Mouse (Mus musculus) lung, embryonic 14.5 days (tissue): ENCODE measurements at regions not wholly inside any gene's neighbourhood (a gene's known extent, or its start where the extent isn't known, plus 50 kb on each side); places are given as distances from the start of the nearest gene placed in this dataset.

Experiments
- ATAC-seq: fragments of 200-750 bp; cut with Nextera tagmentation; 2 replicates; pipeline ENCODE4 v1.8.0; 2017; ENCODE audit warnings: mild to moderate bottlenecking, moderate TSS enrichment, moderate library complexity; ENCODE audit not compliant: insufficient read depth
- DNase-seq: peaks from one replicate; pipeline ENCODE4 v3.0.0-alpha.2; 2015
- H3K27ac ChIP-seq: fragments of 300-500 bp; sonication (generic); 2 replicates; pipeline ENCODE4 v1.5.1; 2014; ENCODE audit warnings: low read depth, mild to moderate bottlenecking, moderate library complexity
- H3K27me3 ChIP-seq: fragments of 300-500 bp; sonication (generic); 2 replicates; pipeline ENCODE4 v1.6.1; 2014; ENCODE audit warnings: low read length, control low read depth; ENCODE audit not compliant: insufficient read depth
- H3K36me3 ChIP-seq: fragments of 300-500 bp; sonication (generic); 2 replicates; pipeline ENCODE4 v1.6.1; 2014; ENCODE audit warnings: control low read depth; ENCODE audit not compliant: insufficient read depth
- H3K4me1 ChIP-seq: fragments of 300-500 bp; sonication (generic); 2 replicates; pipeline ENCODE4 v1.6.1; 2014; ENCODE audit warnings: antibody characterized with exemption, control low read depth; ENCODE audit not compliant: insufficient read depth
- H3K4me2 ChIP-seq: fragments of 300-500 bp; sonication (generic); 2 replicates; pipeline ENCODE4 v1.6.1; 2014; ENCODE audit warnings: mild to moderate bottlenecking
- H3K4me3 ChIP-seq: fragments of 300-500 bp; sonication (generic); 2 replicates; pipeline ENCODE4 v1.5.1; 2014; ENCODE audit warnings: low read depth, low read length
- H3K9ac ChIP-seq: fragments of 300-500 bp; sonication (generic); 2 replicates; pipeline ENCODE4 v1.6.1; 2014
- H3K9me3 ChIP-seq: fragments of 300-500 bp; sonication (generic); 2 replicates; pipeline ENCODE4 v1.6.1; 2016; ENCODE audit warnings: low read depth, low read length, control low read depth
- CTCF ChIP-seq: IDR thresholded peaks from 2 replicates; pipeline ENCODE4 v1.5.1; 2016; ENCODE audit warnings: antibody characterized with exemption, low read depth
- WGBS: fragments of 180-500 bp; shearing (Covaris S2); extraction: QIAGEN DNeasy Blood & Tissue Kit; methylation state at CpG from one replicate; pipeline ENCODE4 v1.1.7; 2014; 5-methylcytosine and 5-hydroxymethylcytosine counted together

DNA sequence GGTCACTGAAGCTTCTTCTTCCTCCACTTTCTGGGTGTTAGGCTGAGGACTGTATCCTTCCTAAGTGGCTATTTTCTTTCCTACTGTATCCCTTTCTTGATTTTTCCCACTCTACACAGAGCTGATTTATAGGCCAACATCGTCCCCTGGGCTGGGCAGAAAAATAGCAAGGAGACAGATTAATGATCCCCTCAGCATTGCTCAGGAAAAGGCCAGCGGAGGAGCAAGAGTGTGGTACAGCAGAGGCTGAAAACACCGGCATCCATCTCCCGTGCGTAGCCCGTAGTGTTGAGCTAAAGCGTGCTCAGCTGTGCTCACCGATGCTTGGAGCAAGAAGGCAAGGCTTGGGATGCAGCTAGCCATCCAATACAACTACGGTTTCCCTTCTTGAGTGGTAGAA is 62.2 kb upstream of the Cadm1 start:
- no peak overlapping the region for H3K4me2 ChIP-seq
- H3K4me1 ChIP-seq = no peaks in the 10 kb centered on the region
- TF ChIP-seq CTCF = no peak
- no peak overlapping the region for H3K9ac ChIP-seq
- H3K36me3 ChIP-seq = no peaks in the 10 kb centered on the region
- H3K27me3 ChIP-seq = no peaks in the 10 kb centered on the region
- ATAC-seq = no peak
- 77% methylated on average over 9 of the region's 9 CpGs for WGBS
- no peaks in the 10 kb centered on the region for H3K9me3 ChIP-seq
- DNase-seq = no peak
- H3K4me3 ChIP-seq = no peak overlapping the region
- H3K27ac ChIP-seq = no peak overlapping the region

DNA sequence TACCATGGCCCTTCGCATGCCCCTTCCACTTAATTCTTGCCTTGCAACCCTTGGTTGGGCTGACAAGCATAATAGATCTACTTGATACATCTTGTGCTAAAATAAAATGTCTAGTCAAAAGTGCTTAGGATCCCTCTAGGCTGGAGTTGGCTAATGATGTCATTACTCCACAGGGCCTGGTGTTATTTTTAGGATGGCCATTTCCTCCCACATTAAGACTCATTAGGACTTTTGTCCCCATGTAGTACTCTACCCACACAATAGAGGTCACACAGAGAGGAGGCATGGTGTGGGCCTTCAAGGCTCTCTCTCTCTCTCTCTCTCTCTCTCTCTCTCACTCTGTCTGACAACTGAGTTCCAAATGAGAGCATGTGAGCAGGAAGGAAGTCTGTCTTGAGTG is 60.4 kb upstream of the Cadm1 start:
- Histone ChIP-seq H3K4me2 (no peak overlapping the region), H3K9me3 (no peaks in the 10 kb centered on the region), H3K4me3 (no peak overlapping the region), H3K36me3 (no peaks in the 10 kb centered on the region), H3K4me1 (no peaks in the 10 kb centered on the region), H3K9ac (no peak overlapping the region), H3K27ac (no peak overlapping the region), H3K27me3 (no peaks in the 10 kb centered on the region)
- no peak for TF ChIP-seq CTCF
- whole genome bisulfite sequencing = 73% methylated on average over 1 of the region's 1 CpGs
- ATAC-seq = no peak
- peak; percentile 10 for DNase-seq

DNA sequence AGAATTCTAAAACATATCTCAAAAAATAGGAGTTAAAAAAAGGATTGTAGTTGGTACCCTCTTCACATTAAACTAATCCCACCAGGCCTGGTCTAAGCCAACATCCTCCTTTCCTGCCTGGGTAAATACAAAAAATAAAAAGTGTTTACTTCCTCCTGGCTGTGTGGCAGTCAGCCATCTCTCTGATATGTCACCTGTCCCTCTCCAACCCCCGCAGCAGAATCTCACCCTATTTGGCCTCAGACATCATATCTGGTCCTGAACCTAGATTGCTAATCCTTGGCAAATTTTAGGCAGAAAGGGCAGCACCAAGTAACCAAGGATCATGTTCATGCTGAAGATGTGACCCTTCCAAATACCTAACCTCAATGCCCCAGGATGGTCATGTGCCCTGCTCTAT is 59.2 kb upstream of the Cadm1 start:
- DNase-seq = no peak
- Histone ChIP-seq H3K9me3 (no peaks in the 10 kb centered on the region), H3K4me3 (no peak overlapping the region), H3K4me2 (no peak overlapping the region), H3K4me1 (no peaks in the 10 kb centered on the region), H3K27me3 (no peaks in the 10 kb centered on the region), H3K9ac (no peak overlapping the region), H3K36me3 (no peaks in the 10 kb centered on the region), H3K27ac (no peak overlapping the region)
- TF ChIP-seq CTCF = no peak
- 65% methylated on average over 1 of the region's 1 CpGs for WGBS
- ATAC-seq = no peak

DNA sequence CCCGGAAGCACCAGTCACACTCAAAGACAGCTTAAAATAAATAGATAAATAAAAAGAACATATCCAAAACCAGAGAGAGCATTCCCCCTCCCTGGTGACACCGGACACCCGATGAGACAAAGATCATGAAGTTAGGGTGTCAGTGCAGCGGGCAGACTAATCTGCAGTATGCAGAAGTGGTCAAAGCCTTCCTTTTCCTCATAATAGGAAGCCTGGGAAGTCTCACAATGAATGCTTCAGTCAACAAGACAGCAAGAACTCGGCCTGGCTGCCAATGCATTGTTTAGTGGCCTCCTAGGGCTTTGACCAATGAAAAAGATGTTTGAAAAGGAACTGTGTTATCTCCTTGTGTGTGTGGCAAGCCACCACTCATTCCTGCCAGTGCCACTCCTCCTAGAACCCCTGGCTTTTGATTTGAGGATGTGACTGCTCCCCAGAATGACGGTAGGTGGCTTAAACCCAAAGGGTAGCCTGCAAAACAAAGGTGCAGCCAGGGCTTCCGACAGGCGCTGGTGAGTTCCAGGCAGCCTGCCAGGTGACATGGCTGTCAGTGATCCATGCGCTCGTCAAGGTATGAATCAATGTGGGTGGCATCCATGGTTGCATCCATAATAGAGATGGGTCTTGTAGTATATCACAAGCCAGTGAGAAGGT is 58.1 kb upstream of the Cadm1 start:
- no peak overlapping the region for H3K4me3 ChIP-seq
- no peaks in the 10 kb centered on the region for H3K9me3 ChIP-seq
- DNase-seq (peak; percentile 55), ATAC-seq (no peak)
- H3K4me2 ChIP-seq = no peak overlapping the region
- no peaks in the 10 kb centered on the region for H3K4me1 ChIP-seq
- no peak overlapping the region for H3K9ac ChIP-seq
- WGBS = 46% methylated on average over 10 of the region's 10 CpGs
- TF ChIP-seq CTCF = no peak
- no peak overlapping the region for H3K27ac ChIP-seq
- no peaks in the 10 kb centered on the region for H3K36me3 ChIP-seq
- no peaks in the 10 kb centered on the region for H3K27me3 ChIP-seq

DNA sequence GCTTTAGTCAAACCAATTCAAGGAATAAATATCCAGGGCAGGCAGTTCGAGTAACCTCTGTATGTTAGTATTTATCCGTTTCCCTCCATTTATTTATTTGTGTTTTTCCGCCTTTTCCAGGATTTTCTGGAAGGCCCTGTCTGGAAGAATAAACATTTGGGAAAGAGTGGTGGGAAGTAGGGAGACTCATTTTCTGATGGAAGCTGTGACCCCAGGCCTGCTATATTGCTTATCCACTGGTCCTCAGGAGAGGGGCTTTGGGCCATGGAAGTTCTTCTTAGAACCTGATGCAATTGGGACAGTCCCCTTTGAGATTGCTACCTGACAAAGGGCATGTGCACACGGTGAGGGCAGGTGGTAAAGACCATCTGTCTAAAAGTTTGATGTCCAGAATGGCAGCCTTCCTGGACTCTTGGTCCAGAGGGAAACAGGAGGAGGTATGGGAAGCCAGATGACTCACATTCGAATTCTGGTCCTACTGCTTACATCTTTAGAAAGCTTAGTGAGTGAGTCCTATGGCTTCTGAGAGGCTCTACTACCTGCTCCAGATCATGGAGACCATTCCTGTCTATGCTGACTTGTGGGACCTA is 56.1 kb upstream of the Cadm1 start:
- Histone ChIP-seq H3K27ac (no peak overlapping the region), H3K4me1 (no peaks in the 10 kb centered on the region), H3K9me3 (no peaks in the 10 kb centered on the region), H3K4me2 (no peak overlapping the region), H3K27me3 (no peaks in the 10 kb centered on the region), H3K36me3 (no peaks in the 10 kb centered on the region), H3K9ac (no peak overlapping the region), H3K4me3 (no peak overlapping the region)
- 74% methylated on average over 5 of the region's 5 CpGs for WGBS
- ATAC-seq (no peak), DNase-seq (no peak)
- TF ChIP-seq CTCF = no peak

DNA sequence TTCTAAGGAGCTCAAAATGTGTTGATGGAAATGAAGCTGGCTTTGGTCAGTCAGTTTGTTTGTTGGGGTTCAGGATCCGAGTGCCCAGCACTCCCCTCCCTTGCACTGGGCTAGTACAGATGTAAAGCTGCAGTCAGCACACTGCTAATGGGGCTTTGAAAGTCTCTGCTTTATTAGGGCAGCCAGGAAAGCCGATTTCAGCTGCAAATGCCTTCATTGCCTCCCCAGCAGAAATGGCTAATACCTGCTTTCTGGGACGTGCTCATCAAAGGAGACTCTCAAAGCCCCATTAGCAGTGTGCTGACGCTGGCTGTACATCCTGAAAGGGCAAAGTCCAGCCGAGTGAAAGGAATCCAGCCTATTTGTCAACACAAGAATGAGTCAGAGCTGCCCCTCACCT is 55.2 kb upstream of the Cadm1 start:
- ATAC-seq = no peak
- H3K4me2 ChIP-seq = no peak overlapping the region
- H3K27ac ChIP-seq = no peak overlapping the region
- H3K27me3 ChIP-seq = no peaks in the 10 kb centered on the region
- no peak for TF ChIP-seq CTCF
- no peak for DNase-seq
- 38% methylated on average over 5 of the region's 5 CpGs for WGBS
- H3K9ac ChIP-seq = no peak overlapping the region
- H3K9me3 ChIP-seq = no peaks in the 10 kb centered on the region
- H3K36me3 ChIP-seq = no peaks in the 10 kb centered on the region
- H3K4me3 ChIP-seq = no peak overlapping the region
- H3K4me1 ChIP-seq = no peaks in the 10 kb centered on the region

DNA sequence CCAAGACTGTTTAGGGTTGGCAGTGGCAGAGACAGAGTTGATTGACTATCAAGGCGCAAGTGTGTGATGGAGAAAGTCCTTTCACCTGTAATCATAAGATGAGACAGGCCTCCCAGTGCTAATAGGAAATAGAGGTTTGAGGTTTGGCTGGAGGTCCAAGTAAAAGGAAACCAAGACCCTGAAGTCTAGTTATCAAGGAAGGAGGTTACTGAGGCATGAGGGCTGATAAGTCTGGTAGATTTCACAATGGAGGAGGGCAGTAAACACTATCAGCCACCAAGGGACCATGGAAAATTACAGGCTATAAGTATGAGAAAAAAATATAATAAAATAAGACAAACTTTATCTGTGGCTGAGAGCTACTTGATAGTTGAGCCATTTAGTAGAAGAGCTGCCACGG is 52.1 kb upstream of the Cadm1 start:
- WGBS = 89% methylated on average over 2 of the region's 2 CpGs
- Histone ChIP-seq H3K27me3 (no peaks in the 10 kb centered on the region), H3K4me1 (no peaks in the 10 kb centered on the region), H3K36me3 (no peaks in the 10 kb centered on the region), H3K9ac (no peak overlapping the region), H3K4me2 (no peak overlapping the region), H3K27ac (no peak overlapping the region), H3K4me3 (no peak overlapping the region), H3K9me3 (no peaks in the 10 kb centered on the region)
- no peak for ATAC-seq
- TF ChIP-seq CTCF = no peak
- no peak for DNase-seq
